9 mouse cellular contexts compared by ENCODE assay signal in genomic region chr12:21133972-21134859, GRCm38 (mm10).
DNase-seq lines count a peak whose midpoint lies in the region; ATAC-seq and TF ChIP-seq lines count a peak whose summit lies in the region.
"Had no signal": no experiment of that assay in that cellular context is flagged by ENCODE, and none has a peak within 500 bp of the region (broad histone marks: within the 10 kb centered on the region; RNA-seq: fewer than 3 reads in every experiment).

No protein-coding gene starts in this region.

- intact Hi-C loops in gastrocnemius, adult 2 months (cut with DNase I) = no loop called here

- DNase-seq in gastrocnemius, adult 2 months = no peak
- DNase-seq in gastrocnemius, postnatal 4 days (ENCODE audit: low spot score in 2 of 2) = no peak
- peak; percentile 36 for DNase-seq in retina, embryonic 14.5 days (ENCODE audit: low spot score)
- DNase-seq in retina, postnatal 1 day = no peak
- peak; percentile 23 for DNase-seq in thymus, postnatal 25 days
- no peak for DNase-seq in urinary bladder, postnatal 10 days (ENCODE audit: low spot score)
- DNase-seq in frontal cortex, postnatal 25 days (ENCODE audit: low spot score in 2 of 2) = no peak

- H3K27me3 ChIP-seq in intestine, embryonic 15.5 days (replicated peaks) = no peaks in the 10 kb centered on the region

- peak overlapping the region; percentile 58 for H3K27ac ChIP-seq in gastrocnemius, adult 2 months
- H3K27ac ChIP-seq in intestine, embryonic 15.5 days = peak overlapping the region; percentile 73
- H3K27ac ChIP-seq: macrophage had no signal

- H3K4me3 ChIP-seq in gastrocnemius, adult 2 months = no peak overlapping the region
- no peak overlapping the region for H3K4me3 ChIP-seq in intestine, embryonic 15.5 days (replicated peaks)

- no peaks in the 10 kb centered on the region for H3K36me3 ChIP-seq in intestine, embryonic 15.5 days

- WGBS in intestine, embryonic 15.5 days = 40% methylated on average over 17 of the region's 17 CpGs

- no peak overlapping the region for H3K9ac ChIP-seq in intestine, embryonic 15.5 days

- peaks cover 51% of the 10 kb centered on the region for H3K4me1 ChIP-seq in intestine, embryonic 15.5 days (replicated peaks)

- no peaks in the 10 kb centered on the region for H3K9me3 ChIP-seq in intestine, embryonic 15.5 days

- TF ChIP-seq CTCF in gastrocnemius, adult 2 months (IDR thresholded peaks at IDR 0.05) = peak; percentile 51

- peak; percentile 44 for ATAC-seq in intestine, embryonic 15.5 days

- H3K4me2 ChIP-seq in intestine, embryonic 15.5 days (replicated peaks) = peak overlapping the region; percentile 11; the same call in 1 of the 2 replicates

Comparison
In these comparisons a context has a peak if more than half of its experiments do, and no peak if none do; other contexts are left out.
1. DNase-seq: peak in retina, embryonic 14.5 days (single experiment) and thymus, postnatal 25 days (single experiment); none in gastrocnemius, adult 2 months (single experiment), gastrocnemius, postnatal 4 days (0 of 2), retina, postnatal 1 day (single experiment), urinary bladder, postnatal 10 days (single experiment) and frontal cortex, postnatal 25 days (0 of 2).